Mouse (Mus musculus) common myeloid progenitor, adult 5-6 weeks (primary cell): ENCODE data around the gene Ppp2r5b. TPM values are rescaled to one million over a fixed set of nuclear protein-coding genes. Genes with fewer than 3 reads are reported as not detected.

ENCODE experiments used
- total RNA-seq: library from RNA; stranded (forward); fragments of 200-1000, 187-1606 nt; gene quantifications from 2 replicates; pipeline ENCODE4 v1.2.3, GENCODE M21; 2017

Gene Ppp2r5b
- total RNA-seq, 1 experiment from 2014 or later, result 4.2 TPM

Other genes starting within 250 kb of the Ppp2r5b start
- gene Slc22a20, start 249.7 kb downstream of the Ppp2r5b start, total RNA-seq, result not detected in 2 replicates
- gene Capn1, start 220.0 kb downstream of the Ppp2r5b start, total RNA-seq, result 29.9 and 37.2 TPM in 2 replicates
- 5.9 and 6.5 TPM in 2 replicates for gene Syvn1, start 189.3 kb downstream of the Ppp2r5b start, total RNA-seq
- 25.8 and 35.8 TPM in 2 replicates for gene Mrpl49, start 178.1 kb downstream of the Ppp2r5b start, total RNA-seq
- 1,809 and 1,850 TPM in 2 replicates for gene Fau, start 178.0 kb downstream of the Ppp2r5b start, total RNA-seq
- 10.3 and 11.6 TPM in 2 replicates for gene Znhit2, start 174.7 kb downstream of the Ppp2r5b start, total RNA-seq
- gene Tm7sf2, start 167.5 kb downstream of the Ppp2r5b start, total RNA-seq, result 4.9 and 5.9 TPM in 2 replicates
- 43.1 and 54.1 TPM in 2 replicates for gene Vps51, start 158.6 kb downstream of the Ppp2r5b start, total RNA-seq
- not detected in 2 replicates for gene Tmem262, start 155.8 kb downstream of the Ppp2r5b start, total RNA-seq
- gene Gm28374, start 153.6 kb downstream of the Ppp2r5b start, total RNA-seq, result not detected in 2 replicates
- gene Zfpl1, start 150.9 kb downstream of the Ppp2r5b start, total RNA-seq, result 25.2 and 34.0 TPM in 2 replicates
- gene Cdca5, start 150.9 kb downstream of the Ppp2r5b start, total RNA-seq, result 25.8 and 26.2 TPM in 2 replicates
- 0.46 TPM in 1 of 2 replicates, not detected in the other for gene AC131692.1, start 141.5 kb downstream of the Ppp2r5b start, total RNA-seq
- not detected in 2 replicates for gene Naaladl1, start 130.1 kb downstream of the Ppp2r5b start, total RNA-seq
- gene Sac3d1, start 117.2 kb downstream of the Ppp2r5b start, total RNA-seq, result 4.9 and 8.2 TPM in 2 replicates
- gene Snx15, start 107.6 kb downstream of the Ppp2r5b start, total RNA-seq, result 11.3 and 17.0 TPM in 2 replicates
- gene Batf2, start 94.9 kb downstream of the Ppp2r5b start, total RNA-seq, result 0.44 and 0.78 TPM in 2 replicates
- 27.6 and 36.5 TPM in 2 replicates for gene Arl2, start 94.3 kb downstream of the Ppp2r5b start, total RNA-seq
- gene Majin, start 51.5 kb downstream of the Ppp2r5b start, total RNA-seq, result not detected in 2 replicates
- 0.14 TPM in 1 of 2 replicates, not detected in the other for gene Gpha2, start 9.5 kb downstream of the Ppp2r5b start, total RNA-seq
- gene Atg2a, start 5.8 kb upstream of the Ppp2r5b start, total RNA-seq, result 10.7 and 12.6 TPM in 2 replicates
- 15.6 and 16.8 TPM in 2 replicates for gene Ehd1, start 40.9 kb upstream of the Ppp2r5b start, total RNA-seq
- gene Cdc42bpg, start 70.6 kb upstream of the Ppp2r5b start, total RNA-seq, result 2.6 and 2.9 TPM in 2 replicates
- gene Men1, start 99.1 kb upstream of the Ppp2r5b start, total RNA-seq, result 19.2 and 30.8 TPM in 2 replicates
- gene Map4k2, start 105.3 kb upstream of the Ppp2r5b start, total RNA-seq, result 18.7 and 46.1 TPM in 2 replicates
- gene Sf1, start 127.8 kb upstream of the Ppp2r5b start, total RNA-seq, result 221 and 258 TPM in 2 replicates
- 0.10 and 0.87 TPM in 2 replicates for gene Pygm, start 148.5 kb upstream of the Ppp2r5b start, total RNA-seq
- 116 and 137 TPM in 2 replicates for gene Rasgrp2, start 163.5 kb upstream of the Ppp2r5b start, total RNA-seq
- gene Nrxn2, start 182.9 kb upstream of the Ppp2r5b start, total RNA-seq, result not detected in 2 replicates